Mouse (Mus musculus): ENCODE measurements around the gene Naaladl1.

- no peak for TF ChIP-seq CTCF (IDR thresholded peaks at IDR 0.05; ENCODE audit: low read depth, low read length)
- no peak for TF ChIP-seq POLR2A (IDR thresholded peaks at IDR 0.05; ENCODE audit: borderline replicate concordance, low read depth, low read length)
Measured at GRCm38 (mm10) chr19:6116113-6116850, 10.7 kb downstream of the Naaladl1 start.

Measured in bone marrow macrophage, adult 2 months (primary cell).